Mouse (Mus musculus): Measurements from ENCODE around the gene Hectd2. TPM values are rescaled to one million over a fixed set of nuclear protein-coding genes. Genes with fewer than 3 reads are reported as not detected.

Hectd2 gene
- polyA plus RNA-seq, 1 experiment from 2014 or later = 17.7 TPM

DNA sequence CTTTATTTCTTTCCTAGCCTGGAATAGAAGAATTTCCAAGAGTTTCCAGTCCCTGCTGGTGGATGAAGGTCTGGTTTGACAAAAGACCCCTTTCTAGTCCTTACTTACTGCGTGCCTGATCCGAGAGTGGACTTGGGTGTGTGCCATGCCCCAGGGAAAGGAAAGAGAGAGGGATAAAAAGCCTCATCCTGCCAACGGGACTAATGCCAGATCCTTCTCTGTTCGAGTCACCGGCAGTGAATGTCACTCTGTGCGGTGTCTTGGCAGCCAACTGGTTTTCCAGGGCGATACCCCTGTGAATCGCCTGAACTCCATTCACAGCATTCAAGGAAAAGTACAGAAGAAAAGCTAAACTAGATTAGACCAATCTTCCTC is 19.7 kb upstream of the Hectd2 start:
- Histone ChIP-seq H3K9ac (no peak overlapping the region), H3K27ac (peak overlapping the region; percentile 80), H3K27me3 (ENCODE audit: control insufficient read depth, insufficient read depth, low read length) (no peaks in the 10 kb centered on the region), H3K4me2 (replicated peaks) (peak overlapping the region; percentile 37), H3K4me1 (replicated peaks; ENCODE audit: control insufficient read depth, insufficient read depth, low read length) (peaks cover 16% of the 10 kb centered on the region), H3K9me3 (ENCODE audit: control insufficient read depth, low read length) (no peaks in the 10 kb centered on the region), H3K36me3 (replicated peaks; ENCODE audit: control insufficient read depth, insufficient read depth) (no peaks in the 10 kb centered on the region), H3K4me3 (replicated peaks; ENCODE audit: low read length) (no peak overlapping the region)
- ATAC-seq (ENCODE audit: low FRiP score) = peak; percentile 85
- WGBS = 17% methylated on average over 8 of the region's 8 CpGs
- DNase-seq (ENCODE audit: low spot score) = peak; percentile 84

DNA sequence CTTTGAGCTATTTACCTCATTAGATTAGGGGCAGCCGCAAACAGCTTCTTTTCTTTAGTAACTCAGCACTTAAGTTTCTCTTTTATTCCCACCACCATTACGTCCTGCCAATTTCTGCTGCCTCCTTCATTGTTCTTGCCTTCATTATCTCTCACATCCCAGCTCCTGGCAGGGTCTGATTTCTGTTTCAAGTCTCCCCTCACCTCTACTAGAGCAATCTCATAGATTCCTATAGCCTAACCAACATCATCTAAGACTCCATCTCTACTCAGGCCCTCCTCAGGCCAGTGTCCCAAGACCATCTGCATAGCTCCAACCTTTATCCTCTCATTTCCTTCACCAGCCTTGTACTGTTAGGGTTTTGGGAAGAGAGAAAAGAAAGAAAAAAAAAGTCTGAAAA is 19.3 kb upstream of the Hectd2 start:
- peak overlapping the region; percentile 37; the same call in 1 of the 2 replicates for H3K4me2 ChIP-seq (replicated peaks)

GRCm38 (mm10) chr19:36535878-36536277 is 18.6 kb upstream of the Hectd2 start:
- no peak overlapping the region for H3K4me3 ChIP-seq (replicated peaks; ENCODE audit: low read length)
- ATAC-seq (ENCODE audit: low FRiP score) (no peak; the same call in 1 of the 2 replicates), DNase-seq (ENCODE audit: low spot score) (no peak)
- 10% methylated on average over 6 of the region's 6 CpGs for WGBS
- H3K27ac ChIP-seq = peak overlapping the region; percentile 80
- no peaks in the 10 kb centered on the region for H3K27me3 ChIP-seq (ENCODE audit: control insufficient read depth, insufficient read depth, low read length)
- no peaks in the 10 kb centered on the region for H3K36me3 ChIP-seq (replicated peaks; ENCODE audit: control insufficient read depth, insufficient read depth)
- H3K4me1 ChIP-seq (replicated peaks; ENCODE audit: control insufficient read depth, insufficient read depth, low read length) = peaks cover 16% of the 10 kb centered on the region
- 0 out of 2 replicates have a peak overlapping the region, but pooled peaks have one; percentile 18 for H3K4me2 ChIP-seq (replicated peaks)
- H3K9me3 ChIP-seq (ENCODE audit: control insufficient read depth, low read length) = no peaks in the 10 kb centered on the region
- H3K9ac ChIP-seq = no peak overlapping the region

More for the DNA sequence above, 19.3 kb upstream of the Hectd2 start:
- Histone ChIP-seq H3K9me3 (ENCODE audit: control insufficient read depth, low read length) (no peaks in the 10 kb centered on the region), H3K36me3 (replicated peaks; ENCODE audit: control insufficient read depth, insufficient read depth) (no peaks in the 10 kb centered on the region), H3K27ac (peak overlapping the region; percentile 80), H3K9ac (no peak overlapping the region), H3K4me3 (replicated peaks; ENCODE audit: low read length) (no peak overlapping the region), H3K4me1 (replicated peaks; ENCODE audit: control insufficient read depth, insufficient read depth, low read length) (peaks cover 16% of the 10 kb centered on the region), H3K27me3 (ENCODE audit: control insufficient read depth, insufficient read depth, low read length) (no peaks in the 10 kb centered on the region)
- 24% methylated on average over 2 of the region's 2 CpGs for WGBS
- DNase-seq (ENCODE audit: low spot score) (no peak), ATAC-seq (ENCODE audit: low FRiP score) (no peak; the same call in 1 of the 2 replicates)

DNA sequence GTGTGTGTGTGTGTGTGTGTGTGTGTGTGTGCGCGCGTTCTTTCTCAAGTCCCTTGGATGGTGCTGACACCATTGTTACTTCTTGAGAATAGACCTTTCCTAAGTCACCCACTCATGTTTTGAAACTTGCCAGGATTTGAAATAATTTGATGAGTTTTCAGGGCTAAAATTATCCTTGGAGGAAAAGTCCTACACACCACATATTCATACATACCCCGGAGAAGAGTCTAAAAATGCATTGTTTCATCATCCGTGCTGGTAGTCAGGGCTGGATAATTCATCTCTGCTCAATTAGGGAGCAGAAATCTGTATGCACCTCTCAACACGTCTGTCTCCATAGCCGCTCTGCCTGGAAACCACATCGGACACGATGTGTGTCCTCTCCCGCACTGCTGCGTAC is 17.5 kb upstream of the Hectd2 start:
- Histone ChIP-seq H3K4me2 (replicated peaks) (no peak overlapping the region), H3K27ac (no peak overlapping the region), H3K9ac (no peak overlapping the region), H3K9me3 (ENCODE audit: control insufficient read depth, low read length) (no peaks in the 10 kb centered on the region), H3K4me1 (replicated peaks; ENCODE audit: control insufficient read depth, insufficient read depth, low read length) (peaks cover 16% of the 10 kb centered on the region), H3K36me3 (replicated peaks; ENCODE audit: control insufficient read depth, insufficient read depth) (no peaks in the 10 kb centered on the region), H3K4me3 (replicated peaks; ENCODE audit: low read length) (no peak overlapping the region), H3K27me3 (ENCODE audit: control insufficient read depth, insufficient read depth, low read length) (no peaks in the 10 kb centered on the region)
- 67% methylated on average over 11 of the region's 11 CpGs for WGBS
- DNase-seq (ENCODE audit: low spot score) = no peak
- ATAC-seq (ENCODE audit: low FRiP score) = no peak

- peaks cover 16% of the 10 kb centered on the region for H3K4me1 ChIP-seq (replicated peaks; ENCODE audit: control insufficient read depth, insufficient read depth, low read length)
- ATAC-seq (ENCODE audit: low FRiP score) = 0 out of 2 replicates have a peak, but pooled peaks have one; percentile 31
- 11% methylated on average over 4 of the region's 4 CpGs for WGBS
Observed at GRCm38 (mm10) chr19:36538528-36538927, 15.9 kb upstream of the Hectd2 start.

DNA sequence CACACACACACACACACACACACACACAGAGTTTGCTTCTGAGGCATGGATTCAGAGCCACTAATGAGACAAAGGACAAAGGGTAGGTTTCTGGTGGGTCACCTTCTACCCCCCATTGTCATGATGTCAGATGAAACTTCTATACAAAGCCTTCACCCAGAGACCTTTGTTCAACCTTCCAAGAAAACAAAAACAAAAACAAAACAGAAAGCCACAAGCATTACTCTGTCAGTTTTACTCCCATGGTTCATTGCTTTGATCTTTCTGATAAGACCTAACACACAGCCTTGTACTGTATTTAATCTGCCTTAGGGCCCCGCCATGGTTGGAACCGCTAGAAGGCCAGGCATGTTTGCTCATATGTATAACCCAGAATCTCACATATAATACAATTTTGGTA is 15.1 kb upstream of the Hectd2 start:
- H3K9ac ChIP-seq = no peak overlapping the region
- H3K4me2 ChIP-seq (replicated peaks) = no peak overlapping the region
- H3K4me3 ChIP-seq (replicated peaks; ENCODE audit: low read length) = no peak overlapping the region
- ATAC-seq (ENCODE audit: low FRiP score) = no peak
- H3K27me3 ChIP-seq (ENCODE audit: control insufficient read depth, insufficient read depth, low read length) = no peaks in the 10 kb centered on the region
- H3K27ac ChIP-seq = no peak overlapping the region
- H3K36me3 ChIP-seq (replicated peaks; ENCODE audit: control insufficient read depth, insufficient read depth) = no peaks in the 10 kb centered on the region
- no peaks in the 10 kb centered on the region for H3K9me3 ChIP-seq (ENCODE audit: control insufficient read depth, low read length)
- peaks cover 12% of the 10 kb centered on the region for H3K4me1 ChIP-seq (replicated peaks; ENCODE audit: control insufficient read depth, insufficient read depth, low read length)
- DNase-seq (ENCODE audit: low spot score) = no peak
- 94% methylated on average over 2 of the region's 2 CpGs for WGBS

More at GRCm38 (mm10) chr19:36538528-36538927, 15.9 kb upstream of the Hectd2 start:
- H3K27ac ChIP-seq = no peak overlapping the region
- no peaks in the 10 kb centered on the region for H3K27me3 ChIP-seq (ENCODE audit: control insufficient read depth, insufficient read depth, low read length)
- no peaks in the 10 kb centered on the region for H3K9me3 ChIP-seq (ENCODE audit: control insufficient read depth, low read length)
- no peaks in the 10 kb centered on the region for H3K36me3 ChIP-seq (replicated peaks; ENCODE audit: control insufficient read depth, insufficient read depth)
- H3K4me2 ChIP-seq (replicated peaks) = no peak overlapping the region
- H3K4me3 ChIP-seq (replicated peaks; ENCODE audit: low read length) = no peak overlapping the region
- DNase-seq (ENCODE audit: low spot score) = peak; percentile 83
- H3K9ac ChIP-seq = no peak overlapping the region

- Histone ChIP-seq H3K4me3 (replicated peaks; ENCODE audit: low read length) (no peak overlapping the region), H3K4me1 (replicated peaks; ENCODE audit: control insufficient read depth, insufficient read depth, low read length) (peaks cover 12% of the 10 kb centered on the region), H3K9ac (no peak overlapping the region), H3K27ac (no peak overlapping the region), H3K36me3 (replicated peaks; ENCODE audit: control insufficient read depth, insufficient read depth) (no peaks in the 10 kb centered on the region), H3K4me2 (replicated peaks) (no peak overlapping the region), H3K9me3 (ENCODE audit: control insufficient read depth, low read length) (no peaks in the 10 kb centered on the region), H3K27me3 (ENCODE audit: control insufficient read depth, insufficient read depth, low read length) (no peaks in the 10 kb centered on the region)
- DNase-seq (ENCODE audit: low spot score) (no peak), ATAC-seq (ENCODE audit: low FRiP score) (no peak)
- WGBS = 83% methylated on average over 10 of the region's 10 CpGs
Observed at GRCm38 (mm10) chr19:36540012-36540606, 14.3 kb upstream of the Hectd2 start.

DNA sequence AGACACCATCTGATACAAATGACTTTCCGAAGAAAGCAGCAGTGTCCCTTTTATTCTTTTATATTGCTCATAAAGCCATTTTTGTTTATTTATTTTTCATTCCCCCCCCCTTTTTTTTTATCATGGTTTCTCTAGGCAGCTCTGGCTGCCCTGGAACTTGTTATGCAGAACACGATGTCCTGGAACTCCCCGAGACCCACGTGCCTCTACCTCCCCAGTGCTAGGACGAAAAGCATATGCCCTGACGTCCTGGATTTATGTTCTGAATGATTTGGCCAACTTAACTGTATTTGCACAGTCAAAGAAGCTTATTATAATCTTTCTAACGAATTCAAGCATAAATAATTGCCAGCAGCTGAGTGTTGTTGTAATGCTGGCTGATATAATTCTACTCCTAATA is 13.7 kb upstream of the Hectd2 start:
- ATAC-seq (ENCODE audit: low FRiP score) = no peak
- H3K4me2 ChIP-seq (replicated peaks) = no peak overlapping the region
- H3K36me3 ChIP-seq (replicated peaks; ENCODE audit: control insufficient read depth, insufficient read depth) = no peaks in the 10 kb centered on the region
- no peak overlapping the region for H3K4me3 ChIP-seq (replicated peaks; ENCODE audit: low read length)
- no peaks in the 10 kb centered on the region for H3K27me3 ChIP-seq (ENCODE audit: control insufficient read depth, insufficient read depth, low read length)
- 78% methylated on average over 7 of the region's 7 CpGs for WGBS
- H3K4me1 ChIP-seq (replicated peaks; ENCODE audit: control insufficient read depth, insufficient read depth, low read length) = peaks cover 5% of the 10 kb centered on the region
- no peaks in the 10 kb centered on the region for H3K9me3 ChIP-seq (ENCODE audit: control insufficient read depth, low read length)
- no peak overlapping the region for H3K27ac ChIP-seq
- no peak for DNase-seq (ENCODE audit: low spot score)
- H3K9ac ChIP-seq = no peak overlapping the region

- WGBS = 5% methylated on average over 20 of the region's 20 CpGs
- Histone ChIP-seq H3K9me3 (ENCODE audit: control insufficient read depth, low read length) (no peaks in the 10 kb centered on the region), H3K4me2 (replicated peaks) (peak overlapping the region; percentile 69), H3K9ac (peak overlapping the region; percentile 86), H3K4me3 (replicated peaks; ENCODE audit: low read length) (peak overlapping the region; percentile 49), H3K27ac (peak overlapping the region; percentile 86), H3K4me1 (replicated peaks; ENCODE audit: control insufficient read depth, insufficient read depth, low read length) (peaks cover 14% of the 10 kb centered on the region; the same call in 1 of the 2 replicates), H3K27me3 (ENCODE audit: control insufficient read depth, insufficient read depth, low read length) (peaks cover 6% of the 10 kb centered on the region), H3K36me3 (replicated peaks; ENCODE audit: control insufficient read depth, insufficient read depth) (no peaks in the 10 kb centered on the region)
- ATAC-seq (ENCODE audit: low FRiP score) = no peak
- peak; percentile 53 for DNase-seq (ENCODE audit: low spot score)
Observed at GRCm38 (mm10) chr19:36553561-36554045, 836 bp upstream of the Hectd2 start.
